Mouse (Mus musculus): ENCODE measurements around the gene Foxn4. TPM values are rescaled to one million over a fixed set of nuclear protein-coding genes. Genes with fewer than 3 reads are reported as not detected.

Foxn4 gene
- total and polyA plus RNA-seq, 3 experiments: 0.23 TPM; not detected in 2

GRCm38 (mm10) chr5:114238924-114239323 is 34.7 kb downstream of the Foxn4 start:
- no peaks in the 10 kb centered on the region for H3K27me3 ChIP-seq (replicated peaks)
- H3K4me3 ChIP-seq (replicated peaks in 1 of 3; ENCODE audit: low read depth in 2 of 3, low read length in 2 of 3, poor library complexity in 1 of 3): no peak overlapping the region
- peaks cover 0 to 10% of the 10 kb centered on the region in 2 experiments for H3K36me3 ChIP-seq (replicated peaks in 1 of 2; ENCODE audit: control insufficient read depth in 1 of 2, insufficient read depth in 1 of 2, low read length in 1 of 2)
- no peak for TF ChIP-seq CHD2 (IDR thresholded peaks at IDR 0.05; ENCODE audit: low read length)
- TF ChIP-seq PAX5 (IDR thresholded peaks at IDR 0.05; ENCODE audit: low read length): no peak
- no peak for TF ChIP-seq SIN3A (IDR thresholded peaks at IDR 0.05; ENCODE audit: low read length)
- TF ChIP-seq CTCF (conservative IDR thresholded peaks at IDR 0.05 in 1 of 2, IDR thresholded peaks at IDR 0.05 in 1 of 2; ENCODE audit: low read depth in 2 of 2, low read length in 2 of 2): no peak
- no peak overlapping the region for H3K27ac ChIP-seq (ENCODE audit: insufficient read depth, low read depth)
- no peaks in the 10 kb centered on the region for H3K9me3 ChIP-seq (replicated peaks; ENCODE audit: low read length)
- DNase-seq (ENCODE audit: extremely low read depth): no peak
- no peak overlapping the region for H3K4me2 ChIP-seq (ENCODE audit: insufficient read depth, low read depth, poor library complexity, severe bottlenecking)
- no peak overlapping the region for H3K9ac ChIP-seq (ENCODE audit: insufficient read depth, low read depth)
- dilution Hi-C loops (cut with MboI; ENCODE audit: extremely low pct_ligation_motif_present, extremely low pct_unique_long_range_greater_than_20kb, low sequenced_read_pairs) (no loop called here), in situ Hi-C loops (cut with MboI; ENCODE audit: low pct_ligation_motif_present, low pct_unique_long_range_greater_than_20kb, low sequenced_read_pairs) (no loop called here)
- H3K79me2 ChIP-seq (replicated peaks; ENCODE audit: control insufficient read depth, extremely low read depth, insufficient read depth, poor library complexity, severe bottlenecking): no peaks in the 10 kb centered on the region
- no peaks in the 10 kb centered on the region for H3K4me1 ChIP-seq (ENCODE audit: control insufficient read depth in 1 of 2, insufficient read depth in 2 of 2)

GRCm38 (mm10) chr5:114228901-114229300 is 44.7 kb downstream of the Foxn4 start:
- in situ Hi-C loops (cut with MboI; ENCODE audit: low pct_ligation_motif_present, low pct_unique_long_range_greater_than_20kb, low sequenced_read_pairs): no loop called here
- DNase-seq (ENCODE audit: extremely low read depth): no peak
- Histone ChIP-seq H3K27ac (ENCODE audit: insufficient read depth, low read depth) (no peak overlapping the region), H3K9me3 (replicated peaks; ENCODE audit: low read length) (no peaks in the 10 kb centered on the region), H3K4me2 (ENCODE audit: insufficient read depth, low read depth, poor library complexity, severe bottlenecking) (no peak overlapping the region), H3K79me2 (replicated peaks; ENCODE audit: control insufficient read depth, extremely low read depth, insufficient read depth, poor library complexity, severe bottlenecking) (no peaks in the 10 kb centered on the region), H3K4me3 (replicated peaks in 1 of 3; ENCODE audit: low read depth in 2 of 3, low read length in 2 of 3, poor library complexity in 1 of 3) (no peak overlapping the region), H3K27me3 (replicated peaks) (no peaks in the 10 kb centered on the region), H3K4me1 (ENCODE audit: control insufficient read depth in 1 of 2, insufficient read depth in 2 of 2) (no peaks in the 10 kb centered on the region), H3K36me3 (replicated peaks in 1 of 2; ENCODE audit: control insufficient read depth in 1 of 2, insufficient read depth in 1 of 2, low read length in 1 of 2) (peaks cover 0 to 39% of the 10 kb centered on the region in 2 experiments), H3K9ac (ENCODE audit: insufficient read depth, low read depth) (no peak overlapping the region)
- TF ChIP-seq EP300 (IDR thresholded peaks at IDR 0.05; ENCODE audit: low read length): no peak
- no peak for TF ChIP-seq CHD2 (IDR thresholded peaks at IDR 0.05; ENCODE audit: low read length)
- no peak for TF ChIP-seq MAZ (IDR thresholded peaks at IDR 0.05; ENCODE audit: low read depth, low read length)
- TF ChIP-seq HCFC1 (IDR thresholded peaks at IDR 0.05; ENCODE audit: low read depth, low read length): no peak
- TF ChIP-seq GABPA (IDR thresholded peaks at IDR 0.05; ENCODE audit: insufficient replicate concordance, low read depth, low read length): no peak
- no peak for TF ChIP-seq POLR2AphosphoS2 (IDR thresholded peaks at IDR 0.05; ENCODE audit: low read depth, low read length)
- dilution Hi-C loops (cut with MboI; ENCODE audit: extremely low pct_ligation_motif_present, extremely low pct_unique_long_range_greater_than_20kb, low sequenced_read_pairs): no loop called here

GRCm38 (mm10) chr5:114226051-114226450 is 47.6 kb downstream of the Foxn4 start:
- no peak for DNase-seq (ENCODE audit: extremely low read depth)
- dilution Hi-C loops (cut with MboI; ENCODE audit: extremely low pct_ligation_motif_present, extremely low pct_unique_long_range_greater_than_20kb, low sequenced_read_pairs) (no loop called here), in situ Hi-C loops (cut with MboI; ENCODE audit: low pct_ligation_motif_present, low pct_unique_long_range_greater_than_20kb, low sequenced_read_pairs) (no loop called here)
- TF ChIP-seq KAT2A (IDR thresholded peaks at IDR 0.05; ENCODE audit: insufficient replicate concordance, low read length) (no peak), RAD21 (IDR thresholded peaks at IDR 0.05; ENCODE audit: low read depth, low read length) (no peak), IRF4 (IDR thresholded peaks at IDR 0.05; ENCODE audit: low read depth, low read length) (no peak), USF2 (conservative IDR thresholded peaks at IDR 0.05; ENCODE audit: low read depth, low read length) (no peak), CHD2 (IDR thresholded peaks at IDR 0.05; ENCODE audit: low read length) (no peak), NELFE (IDR thresholded peaks at IDR 0.05; ENCODE audit: low read depth, low read length) (no peak)
- Histone ChIP-seq H3K9me3 (replicated peaks; ENCODE audit: low read length) (no peaks in the 10 kb centered on the region), H3K27ac (ENCODE audit: insufficient read depth, low read depth) (no peak overlapping the region), H3K4me1 (ENCODE audit: control insufficient read depth in 1 of 2, insufficient read depth in 2 of 2) (no peaks in the 10 kb centered on the region), H3K36me3 (replicated peaks in 1 of 2; ENCODE audit: control insufficient read depth in 1 of 2, insufficient read depth in 1 of 2, low read length in 1 of 2) (peaks cover 0 to 40% of the 10 kb centered on the region in 2 experiments), H3K79me2 (replicated peaks; ENCODE audit: control insufficient read depth, extremely low read depth, insufficient read depth, poor library complexity, severe bottlenecking) (no peaks in the 10 kb centered on the region), H3K4me3 (replicated peaks in 1 of 3; ENCODE audit: low read depth in 2 of 3, low read length in 2 of 3, poor library complexity in 1 of 3) (no peak overlapping the region), H3K9ac (ENCODE audit: insufficient read depth, low read depth) (no peak overlapping the region), H3K27me3 (replicated peaks) (no peaks in the 10 kb centered on the region), H3K4me2 (ENCODE audit: insufficient read depth, low read depth, poor library complexity, severe bottlenecking) (no peak overlapping the region)

Data from CH12.LX (cell line).